15 mouse cellular contexts compared by ENCODE assay signal in the genomic region with DNA sequence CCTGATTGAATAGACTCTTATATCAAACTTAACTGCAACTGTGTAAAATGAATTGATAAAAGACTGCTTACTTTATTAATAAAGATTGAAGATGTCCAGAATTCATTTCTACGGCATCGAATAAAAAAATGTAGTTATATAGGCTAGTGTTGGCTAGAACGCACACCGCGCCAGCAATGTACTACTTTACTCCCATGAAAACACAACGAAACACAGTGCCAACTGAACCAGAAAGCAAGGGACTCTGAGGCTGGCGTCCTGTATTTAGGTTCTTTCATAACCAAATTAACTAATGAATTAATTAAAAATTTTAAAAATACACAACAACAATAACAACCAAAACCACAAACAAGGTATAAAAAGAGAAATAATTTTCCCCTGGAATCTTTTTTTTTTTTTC.
DNase-seq lines count a peak whose midpoint lies in the region; ATAC-seq and TF ChIP-seq lines count a peak whose summit lies in the region.
"Had no signal": no experiment of that assay in that cellular context is flagged by ENCODE, and none has a peak within 500 bp of the region (broad histone marks: within the 10 kb centered on the region; RNA-seq: fewer than 3 reads in every experiment).

No protein-coding gene starts in this region.

- H3K9ac ChIP-seq in midbrain, embryonic 14.5 days (replicated peaks; ENCODE audit: low read length): no peak overlapping the region
- H3K9ac ChIP-seq in forebrain, embryonic 14.5 days (ENCODE audit: low read length): peak overlapping the region; percentile 80
- H3K9ac ChIP-seq in hindbrain, postnatal 0 days (replicated peaks; ENCODE audit: low read length): peak overlapping the region; percentile 59
- H3K9ac ChIP-seq: heart, embryonic 15.5 days; lung, embryonic 14.5 days had no signal

- H3K27ac ChIP-seq in midbrain, embryonic 14.5 days (replicated peaks; ENCODE audit: low read depth, low read length): no peak overlapping the region
- H3K27ac ChIP-seq in midbrain, embryonic 10.5 days (replicated peaks): no peak overlapping the region
- peak overlapping the region; percentile 96 for H3K27ac ChIP-seq in forebrain, embryonic 14.5 days (ENCODE audit: low read depth, low read length)
- H3K27ac ChIP-seq in hindbrain, postnatal 0 days: peak overlapping the region; percentile 85
- H3K27ac ChIP-seq: heart, embryonic 15.5 days; macrophage had no signal

- H3K4me3 ChIP-seq in midbrain, embryonic 14.5 days (replicated peaks; ENCODE audit: low read depth, low read length): no peak overlapping the region
- no peak overlapping the region for H3K4me3 ChIP-seq in midbrain, embryonic 10.5 days
- H3K4me3 ChIP-seq in forebrain, embryonic 14.5 days (ENCODE audit: low read depth, low read length): peak overlapping the region; percentile 37
- H3K4me3 ChIP-seq in hindbrain, postnatal 0 days (ENCODE audit: low read length): peak overlapping the region; percentile 37; the same call in 1 of the 2 replicates
- H3K4me3 ChIP-seq: heart, embryonic 15.5 days; myocyte had no signal

- H3K36me3 ChIP-seq in midbrain, embryonic 14.5 days (ENCODE audit: control insufficient read depth, insufficient read depth, low read length): no peaks in the 10 kb centered on the region
- no peaks in the 10 kb centered on the region for H3K36me3 ChIP-seq in midbrain, embryonic 10.5 days
- no peaks in the 10 kb centered on the region for H3K36me3 ChIP-seq in forebrain, embryonic 14.5 days (ENCODE audit: control insufficient read depth, insufficient read depth, low read length)
- H3K36me3 ChIP-seq in hindbrain, postnatal 0 days (ENCODE audit: insufficient read depth, low read length): no peaks in the 10 kb centered on the region
- H3K36me3 ChIP-seq: heart, embryonic 15.5 days had no signal

- no peak for ATAC-seq in midbrain, embryonic 14.5 days (ENCODE audit: low FRiP score, low TSS enrichment)
- no peak for ATAC-seq in forebrain, embryonic 14.5 days
- ATAC-seq in hindbrain, postnatal 0 days: no peak
- ATAC-seq: CD4-positive, CD25-positive, alpha-beta regulatory T cell, adult 4 months had no signal

- TF ChIP-seq CTCF in hindbrain, postnatal 0 days (IDR thresholded peaks at IDR 0.05; ENCODE audit: low read depth): no peak

- H3K4me1 ChIP-seq in midbrain, embryonic 14.5 days (ENCODE audit: control insufficient read depth, insufficient read depth, low read length): peaks cover 6% of the 10 kb centered on the region; the same call in 1 of the 2 replicates
- H3K4me1 ChIP-seq in midbrain, embryonic 10.5 days: peaks cover 32% of the 10 kb centered on the region
- peaks cover 32% of the 10 kb centered on the region for H3K4me1 ChIP-seq in forebrain, embryonic 14.5 days (ENCODE audit: control insufficient read depth, insufficient read depth, low read length)
- peaks cover 12% of the 10 kb centered on the region; the same call in 1 of the 2 replicates for H3K4me1 ChIP-seq in hindbrain, postnatal 0 days (ENCODE audit: insufficient read depth, low read length)
- H3K4me1 ChIP-seq: heart, embryonic 15.5 days had no signal

- H3K9me3 ChIP-seq in midbrain, embryonic 14.5 days (ENCODE audit: control insufficient read depth, low read length): no peaks in the 10 kb centered on the region
- H3K9me3 ChIP-seq in midbrain, embryonic 10.5 days (replicated peaks): no peaks in the 10 kb centered on the region
- H3K9me3 ChIP-seq in forebrain, embryonic 14.5 days (replicated peaks; ENCODE audit: control insufficient read depth, low read length): no peaks in the 10 kb centered on the region
- no peaks in the 10 kb centered on the region for H3K9me3 ChIP-seq in hindbrain, postnatal 0 days (ENCODE audit: low read length)
- H3K9me3 ChIP-seq: heart, embryonic 15.5 days had no signal

- peak; percentile 42 for DNase-seq in midbrain, embryonic 14.5 days
- no peak for DNase-seq in midbrain, embryonic 10.5 days (ENCODE audit: low spot score)
- DNase-seq in forebrain, embryonic 14.5 days (ENCODE audit: low spot score): peak; percentile 70
- peak; percentile 50 for DNase-seq in hindbrain, postnatal 0 days (ENCODE audit: low spot score)
- DNase-seq in adrenal gland, adult (ENCODE audit: inconsistent age in 2 of 2, low spot score in 1 of 2): no peak
- DNase-seq in layer of hippocampus, adult 9-10 months (ENCODE audit: low spot score): no peak
- DNase-seq in kidney, adult 18-20 months: no peak
- DNase-seq: adrenal gland, postnatal 25 days; heart, adult 11 months; kidney, adult 9 months; lung, embryonic 14.5 days had no signal

- H3K4me2 ChIP-seq in midbrain, embryonic 14.5 days (ENCODE audit: low read length): peak overlapping the region; percentile 43
- peak overlapping the region; percentile 56 for H3K4me2 ChIP-seq in forebrain, embryonic 14.5 days (ENCODE audit: low read length)
- peak overlapping the region; percentile 57 for H3K4me2 ChIP-seq in hindbrain, postnatal 0 days (ENCODE audit: low read depth, low read length)
- H3K4me2 ChIP-seq: heart, embryonic 15.5 days; lung, embryonic 14.5 days had no signal

- no peaks in the 10 kb centered on the region for H3K27me3 ChIP-seq in midbrain, embryonic 14.5 days (ENCODE audit: control insufficient read depth, insufficient read depth, low read length)
- H3K27me3 ChIP-seq in midbrain, embryonic 10.5 days (ENCODE audit: low read depth, poor library complexity, severe bottlenecking): no peaks in the 10 kb centered on the region
- no peaks in the 10 kb centered on the region for H3K27me3 ChIP-seq in forebrain, embryonic 14.5 days (replicated peaks; ENCODE audit: control insufficient read depth, insufficient read depth, low read length)
- no peaks in the 10 kb centered on the region for H3K27me3 ChIP-seq in hindbrain, postnatal 0 days (ENCODE audit: insufficient read depth, low read length)
- H3K27me3 ChIP-seq: heart, embryonic 15.5 days had no signal

- 64% methylated on average over 7 of the region's 7 CpGs for WGBS in midbrain, embryonic 14.5 days
- WGBS in midbrain, embryonic 10.5 days: 84% methylated on average over 7 of the region's 7 CpGs
- WGBS in forebrain, embryonic 14.5 days: 19% methylated on average over 7 of the region's 7 CpGs
- WGBS in hindbrain, postnatal 0 days: 50% methylated on average over 7 of the region's 7 CpGs

Comparison
In these comparisons a context has a peak if more than half of its experiments do, and no peak if none do; other contexts are left out.
1. DNase-seq: peak in midbrain, embryonic 14.5 days (single experiment), forebrain, embryonic 14.5 days (single experiment) and hindbrain, postnatal 0 days (single experiment); none in midbrain, embryonic 10.5 days (single experiment), adrenal gland, adult (0 of 2), layer of hippocampus, adult 9-10 months (single experiment) and kidney, adult 18-20 months (single experiment).
2. H3K27ac ChIP-seq: peak in forebrain, embryonic 14.5 days (single experiment) and hindbrain, postnatal 0 days (single experiment); none in midbrain, embryonic 14.5 days (single experiment) and midbrain, embryonic 10.5 days (single experiment).
3. H3K4me3 ChIP-seq: peak in forebrain, embryonic 14.5 days (single experiment) and hindbrain, postnatal 0 days (single experiment); none in midbrain, embryonic 14.5 days (single experiment) and midbrain, embryonic 10.5 days (single experiment).
4. Peak in every context shown above with its lines, with median percentiles within 50 percentile points of each other: H3K4me2 ChIP-seq.